Mouse (Mus musculus): Measurements from ENCODE around the gene Gcn1l1.

Gcn1l1 gene

DNA sequence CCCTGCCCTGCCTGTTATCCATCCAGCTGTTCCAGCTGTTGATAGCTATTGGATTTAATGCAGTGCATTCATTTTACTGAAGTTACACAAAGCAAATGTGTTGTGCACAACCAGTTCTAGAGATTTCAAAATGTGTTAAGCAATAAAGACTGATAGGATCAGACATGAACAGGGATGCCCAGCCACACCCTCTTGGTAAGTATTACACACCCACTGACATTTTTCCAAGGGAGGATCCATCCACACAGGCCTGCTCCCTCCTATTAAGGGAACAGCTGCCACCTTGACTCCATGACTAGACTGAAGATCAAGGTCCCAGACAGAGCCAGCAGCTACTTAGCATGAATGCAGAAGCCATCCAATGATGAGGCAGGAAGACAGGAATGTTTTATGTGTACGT lies 92.2 kb downstream of the Gcn1l1 start:
- DNase-seq, result no peak

DNA sequence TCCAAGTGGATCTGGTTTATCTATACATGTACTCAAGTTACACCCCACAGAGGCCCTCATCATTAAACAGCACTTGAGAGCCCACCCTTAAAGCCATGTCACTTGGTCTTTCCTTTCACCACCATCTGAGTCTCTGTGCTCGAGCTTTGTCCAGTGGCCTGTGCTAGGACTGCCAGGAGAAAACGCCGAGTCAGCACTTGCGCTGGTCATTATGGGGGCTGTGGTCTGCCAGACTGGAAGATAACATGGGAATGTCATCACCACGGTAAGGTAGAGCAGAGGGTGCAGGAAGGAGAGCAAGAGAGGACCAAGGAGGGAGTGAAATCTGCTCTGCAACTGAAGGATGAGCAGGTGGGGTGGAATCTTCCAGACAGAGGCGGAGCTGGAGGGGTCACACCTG lies 93.3 kb downstream of the Gcn1l1 start:
- DNase-seq, result no peak

DNA sequence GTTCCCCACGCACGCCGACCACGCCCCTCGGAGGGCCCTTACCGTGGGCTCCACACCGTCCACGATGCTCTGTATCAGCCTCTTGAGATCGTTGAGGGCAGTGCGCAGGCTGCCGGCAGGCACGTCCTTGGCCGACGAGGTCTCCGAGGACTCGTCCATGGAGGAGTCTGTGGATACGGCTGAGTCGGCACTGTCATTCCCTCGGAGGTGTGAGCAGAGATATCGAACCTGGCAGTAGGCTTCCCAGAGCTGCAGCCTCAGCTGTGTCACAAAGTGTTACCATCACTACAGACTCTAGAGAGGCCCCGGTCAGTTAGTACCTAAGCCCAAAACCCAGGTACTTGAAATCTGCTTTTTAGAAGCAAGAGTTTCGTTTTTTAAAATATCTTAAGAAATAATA lies 97.6 kb downstream of the Gcn1l1 start:
- no peak for DNase-seq

DNA sequence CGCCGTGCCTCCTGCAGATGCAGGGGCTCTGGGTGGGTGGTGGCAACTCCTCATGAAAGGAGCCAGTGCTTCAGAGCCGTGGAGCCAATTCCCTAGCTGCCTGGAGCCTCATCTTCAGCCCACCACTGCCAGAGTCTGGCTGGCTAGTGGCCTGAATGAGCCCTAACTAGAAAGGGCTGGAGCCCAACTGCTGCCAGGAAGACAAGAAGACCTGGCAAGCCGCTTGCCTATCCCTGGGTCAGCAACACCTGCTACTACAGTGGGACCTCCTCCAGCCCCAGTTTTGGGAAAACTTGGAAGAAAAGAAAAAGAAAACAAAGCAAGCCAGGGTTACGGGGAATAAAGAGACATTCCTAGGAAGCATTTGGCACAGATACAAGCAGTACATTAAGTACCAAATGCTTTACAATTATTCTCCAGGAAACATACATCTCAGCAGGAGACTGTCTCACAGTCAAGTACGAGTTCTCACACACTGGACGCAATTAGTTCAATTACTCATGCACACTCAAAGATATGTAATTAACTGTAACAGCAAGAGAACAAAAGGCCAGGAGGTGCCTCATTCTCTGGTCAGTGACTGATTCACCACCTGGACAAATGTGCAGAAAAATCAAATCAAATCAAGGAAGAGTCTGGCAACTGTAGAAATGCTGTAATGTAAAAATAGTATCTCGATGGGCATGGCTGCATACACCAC lies 101.5 kb downstream of the Gcn1l1 start:
- peak; percentile 35 to 54 for DNase-seq

DNA sequence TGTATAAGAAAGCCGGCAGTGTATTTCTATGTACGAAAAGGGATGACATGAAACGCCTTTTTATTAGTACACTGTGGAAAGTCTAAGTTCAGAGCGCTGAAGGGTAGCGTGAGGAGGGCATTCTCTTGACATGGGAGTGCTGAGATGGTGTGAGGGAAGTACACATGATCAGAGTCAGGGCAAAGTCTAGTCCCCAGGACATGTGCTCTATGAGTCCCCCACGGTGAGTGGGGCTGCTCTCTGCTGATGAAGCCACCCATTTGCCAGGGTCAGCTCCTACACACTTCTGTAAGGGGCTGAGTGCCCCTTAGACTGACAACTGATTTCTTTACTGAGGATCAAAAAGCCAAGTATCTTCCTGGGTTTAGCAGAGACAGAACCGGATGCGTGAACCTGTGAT lies 102.2 kb downstream of the Gcn1l1 start:
- DNase-seq, result peak; percentile 52 to 76

DNA sequence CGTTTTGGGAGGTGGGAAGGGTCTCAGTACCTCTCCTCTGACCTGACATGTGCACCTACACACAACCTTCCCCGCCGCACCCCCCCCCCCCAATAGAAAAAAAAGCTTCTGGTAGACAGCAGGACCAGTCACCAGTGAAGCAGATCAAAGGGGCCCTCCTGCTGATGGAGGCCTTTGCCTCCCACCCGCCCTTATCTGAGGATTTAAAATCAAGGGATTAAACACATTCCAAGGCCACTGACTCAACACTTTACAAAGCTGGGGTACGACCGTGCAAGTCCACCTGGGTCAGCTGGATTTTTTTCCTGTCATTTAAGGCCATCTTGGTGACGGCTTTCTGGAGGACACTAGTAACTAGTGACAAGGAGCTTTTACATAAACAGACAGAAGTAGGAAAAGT lies 102.8 kb downstream of the Gcn1l1 start:
- DNase-seq, result no peak

DNA sequence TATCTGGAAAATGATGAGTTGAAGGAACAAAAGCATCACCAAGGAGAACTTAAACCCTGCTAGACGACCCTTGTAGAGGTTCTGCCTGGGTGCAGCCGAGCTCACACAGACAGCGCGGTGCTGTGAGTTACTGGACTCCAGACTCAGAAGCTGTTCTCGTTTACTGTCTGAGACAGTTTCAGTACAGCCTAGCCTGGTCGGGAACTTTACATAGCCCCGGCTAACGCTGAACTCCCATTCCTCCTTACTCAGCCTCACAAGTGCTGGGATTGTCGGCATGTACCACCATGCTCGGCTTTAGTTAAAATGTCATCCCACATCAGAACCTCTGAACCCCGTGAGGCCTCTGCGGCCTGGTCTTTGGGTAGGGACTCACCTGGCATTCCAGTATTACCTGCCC lies 103.9 kb downstream of the Gcn1l1 start:
- no peak for DNase-seq

DNA sequence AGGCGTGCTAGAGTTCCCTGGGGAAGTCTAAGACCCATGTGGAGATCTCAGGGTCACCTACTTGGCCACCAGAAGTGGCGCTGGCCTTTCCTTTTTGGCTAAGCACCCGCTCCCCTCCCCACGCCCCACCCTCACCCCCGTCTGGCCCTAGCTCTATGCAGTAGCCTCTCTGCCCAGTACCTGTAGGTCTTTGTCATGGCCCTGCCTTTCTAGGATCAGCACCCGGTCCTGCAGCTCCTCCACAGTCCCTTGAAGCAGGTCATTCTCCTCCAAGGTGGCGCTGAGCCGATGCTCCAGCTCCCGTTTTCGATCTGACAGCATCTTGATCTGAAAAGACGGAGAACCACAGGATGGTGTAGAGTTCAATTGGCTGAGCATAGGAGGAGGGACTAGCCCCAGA lies 104.9 kb downstream of the Gcn1l1 start:
- DNase-seq, result no peak

DNA sequence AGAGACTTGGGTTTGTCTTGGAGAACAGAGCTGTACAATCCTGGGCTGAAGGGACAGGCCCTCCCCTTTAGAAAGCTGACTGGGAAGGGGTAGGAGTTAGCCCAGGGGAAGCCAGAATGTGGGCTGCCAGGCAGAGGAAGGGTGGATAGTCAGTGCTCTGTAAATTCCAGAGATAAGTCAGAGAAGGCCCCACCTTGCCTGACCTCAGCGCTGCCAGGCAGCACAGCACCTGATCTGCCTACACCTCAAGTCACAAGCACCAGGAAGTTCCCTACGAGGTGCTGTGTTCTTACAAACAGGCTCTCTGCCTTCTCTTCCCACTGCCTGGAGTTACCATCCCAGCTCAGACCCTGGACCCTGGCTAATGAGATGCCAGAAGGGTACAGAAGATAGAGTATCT lies 105.4 kb downstream of the Gcn1l1 start:
- no peak for DNase-seq

DNA sequence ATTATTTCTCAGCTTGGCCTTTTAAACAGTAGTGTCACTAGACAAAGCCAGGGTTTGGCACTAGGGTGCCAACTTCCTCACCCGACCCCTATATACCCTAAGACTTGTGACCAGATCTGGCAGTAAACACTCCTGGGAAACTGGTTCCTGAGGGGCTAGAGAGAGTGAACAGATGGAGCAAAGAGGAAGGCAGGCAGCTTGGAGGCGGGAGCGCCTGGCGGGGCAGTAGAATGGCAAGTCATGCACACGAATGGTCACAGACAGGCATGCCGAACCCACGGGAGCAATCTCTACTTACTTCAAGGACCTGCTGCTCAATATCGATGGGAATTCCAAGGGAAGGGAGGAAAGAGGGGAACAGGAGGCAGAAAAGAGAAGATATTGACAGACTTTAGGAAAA lies 106.8 kb downstream of the Gcn1l1 start:
- no peak for DNase-seq
